Mouse (Mus musculus) intestine, embryonic 14.5 days (tissue): ENCODE measurements at regions not wholly inside any gene's neighbourhood (a gene's known extent, or its start where the extent isn't known, plus 50 kb on each side); places are given as distances from the start of the nearest gene placed in this dataset.

Experiments
- ATAC-seq: fragments of 200-750 bp; cut with Nextera tagmentation; replicated peaks from 2 replicates; pipeline ENCODE4 v1.8.0; 2017; ENCODE audit warnings: low read depth, moderate number of reproducible peaks, moderate TSS enrichment, moderate library complexity; ENCODE audit not compliant: low FRiP score, low TSS enrichment
- DNase-seq: peaks from one replicate; pipeline ENCODE4 v3.0.0-alpha.2; 2018; ENCODE audit warnings: low spot score
- H3K27ac ChIP-seq: fragments of 300-500 bp; sonication (generic); 2 replicates; pipeline ENCODE4 v1.5.1; 2014; ENCODE audit warnings: low read depth, mild to moderate bottlenecking, control low read depth
- H3K27me3 ChIP-seq: fragments of 300-500 bp; sonication (generic); replicated peaks from 2 replicates; pipeline ENCODE4 v1.6.1; 2014; ENCODE audit warnings: low read length, control low read depth; ENCODE audit not compliant: control insufficient read depth, insufficient read depth
- H3K36me3 ChIP-seq: fragments of 300-500 bp; sonication (generic); 2 replicates; pipeline ENCODE4 v1.6.1; 2014; ENCODE audit warnings: low read length, control low read depth; ENCODE audit not compliant: control insufficient read depth, insufficient read depth
- H3K4me1 ChIP-seq: fragments of 300-500 bp; sonication (generic); replicated peaks from 2 replicates; pipeline ENCODE4 v1.6.1; 2014; ENCODE audit warnings: low read length, control low read depth, mixed read lengths; ENCODE audit not compliant: control insufficient read depth, insufficient read depth
- H3K4me2 ChIP-seq: fragments of 300-500 bp; sonication (generic); 2 replicates; pipeline ENCODE4 v1.6.1; 2014; ENCODE audit warnings: low read length
- H3K4me3 ChIP-seq: fragments of 300-500 bp; sonication (generic); 2 replicates; pipeline ENCODE4 v1.5.1; 2014; ENCODE audit warnings: low read depth, low read length, control low read depth, mixed read lengths
- H3K9ac ChIP-seq: fragments of 300-500 bp; sonication (generic); 2 replicates; pipeline ENCODE4 v1.6.1; 2014; ENCODE audit warnings: mild to moderate bottlenecking, low read length
- H3K9me3 ChIP-seq: fragments of 300-500 bp; sonication (generic); 2 replicates; pipeline ENCODE4 v1.6.1; 2016; ENCODE audit warnings: low read length, control low read depth; ENCODE audit not compliant: control insufficient read depth
- WGBS: fragments of 180-500 bp; shearing (Covaris S2); extraction: QIAGEN DNeasy Blood & Tissue Kit; methylation state at CpG from one replicate; pipeline ENCODE4 v1.1.7; 2014; 5-methylcytosine and 5-hydroxymethylcytosine counted together

DNA sequence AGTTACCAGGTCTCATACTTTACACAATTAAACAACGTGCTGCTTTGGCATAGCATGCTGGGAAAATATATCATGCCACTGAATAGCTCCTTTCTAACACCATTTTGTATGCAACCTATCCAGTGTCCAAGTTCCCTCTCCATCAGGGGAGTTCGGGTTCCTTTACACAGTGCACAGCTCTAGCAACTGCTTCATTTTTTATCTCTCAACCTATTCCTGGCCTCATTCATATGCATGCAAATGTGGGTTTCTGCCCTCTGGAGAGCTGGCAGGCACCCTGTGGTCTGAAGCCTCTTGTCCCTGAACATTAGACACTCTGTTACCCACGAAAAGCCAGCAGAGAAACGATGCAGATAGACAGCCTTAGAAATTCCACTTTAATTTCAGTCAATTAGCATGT lies 148.3 kb upstream of the Gap43 start:
- ATAC-seq: no peak
- H3K36me3 ChIP-seq: no peaks in the 10 kb centered on the region
- no peaks in the 10 kb centered on the region for H3K9me3 ChIP-seq
- H3K9ac ChIP-seq: no peak overlapping the region
- H3K4me2 ChIP-seq: no peak overlapping the region
- no peak overlapping the region for H3K27ac ChIP-seq
- H3K4me1 ChIP-seq: no peaks in the 10 kb centered on the region
- no peak for DNase-seq
- H3K4me3 ChIP-seq: no peak overlapping the region
- no peaks in the 10 kb centered on the region for H3K27me3 ChIP-seq
- WGBS: 73% methylated on average over 4 of the region's 4 CpGs

DNA sequence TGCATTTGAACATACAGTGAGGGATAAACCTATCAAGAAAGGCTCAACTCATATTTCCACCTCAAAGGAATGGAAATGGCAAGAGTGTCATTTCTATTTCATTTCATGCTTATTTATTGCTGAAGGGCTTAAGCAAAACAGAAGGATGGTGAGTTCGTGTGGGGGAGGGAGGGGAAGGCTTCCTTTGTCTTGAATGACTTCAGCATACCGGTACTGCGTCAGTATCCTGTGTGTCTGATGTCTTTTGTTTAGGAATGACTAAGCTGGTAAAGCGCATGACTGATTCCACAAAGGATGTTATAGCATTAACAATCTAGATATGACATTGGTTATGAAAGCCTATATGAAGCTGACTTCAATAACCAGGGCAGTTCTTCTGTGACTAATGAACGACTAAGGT lies 139.5 kb upstream of the Gap43 start:
- no peaks in the 10 kb centered on the region for H3K4me1 ChIP-seq
- DNase-seq (no peak), ATAC-seq (no peak)
- no peaks in the 10 kb centered on the region for H3K36me3 ChIP-seq
- no peaks in the 10 kb centered on the region for H3K27me3 ChIP-seq
- no peak overlapping the region for H3K4me2 ChIP-seq
- no peak overlapping the region for H3K27ac ChIP-seq
- no peaks in the 10 kb centered on the region for H3K9me3 ChIP-seq
- H3K4me3 ChIP-seq: no peak overlapping the region
- WGBS: 66% methylated on average over 5 of the region's 5 CpGs
- no peak overlapping the region for H3K9ac ChIP-seq

DNA sequence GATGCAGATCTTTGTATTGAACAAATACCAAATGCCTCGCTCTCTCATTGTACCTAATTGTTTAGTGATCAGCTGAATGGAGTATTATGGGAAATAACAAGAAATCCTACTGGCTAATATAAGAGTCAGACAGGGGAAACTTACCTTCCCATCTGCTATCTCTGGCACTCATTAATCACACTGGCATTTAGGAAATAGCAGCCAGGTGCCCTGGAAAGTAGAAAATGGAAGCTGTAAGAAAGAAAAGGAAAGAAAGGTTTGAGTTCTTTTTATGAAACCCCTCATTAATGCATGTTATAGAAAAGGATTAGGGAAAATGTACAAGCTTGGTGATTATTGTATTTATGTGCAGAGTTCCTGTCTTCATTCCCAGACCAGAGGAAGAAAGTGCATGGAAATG lies 126.5 kb upstream of the Gap43 start:
- no peak for DNase-seq
- WGBS: 91% methylated on average over 1 of the region's 1 CpGs
- no peaks in the 10 kb centered on the region for H3K4me1 ChIP-seq
- H3K4me3 ChIP-seq: no peak overlapping the region
- H3K4me2 ChIP-seq: no peak overlapping the region
- no peaks in the 10 kb centered on the region for H3K9me3 ChIP-seq
- H3K27ac ChIP-seq: no peak overlapping the region
- H3K36me3 ChIP-seq: no peaks in the 10 kb centered on the region
- H3K27me3 ChIP-seq: no peaks in the 10 kb centered on the region
- no peak overlapping the region for H3K9ac ChIP-seq
- no peak for ATAC-seq

GRCm38 (mm10) chr16:42456335-42456984 lies 116.0 kb upstream of the Gap43 start:
- 75% methylated on average over 8 of the region's 8 CpGs for WGBS

GRCm38 (mm10) chr16:42453338-42453737 lies 112.9 kb upstream of the Gap43 start:
- Histone ChIP-seq H3K36me3 (no peaks in the 10 kb centered on the region), H3K9ac (no peak overlapping the region), H3K27ac (no peak overlapping the region), H3K4me3 (no peak overlapping the region), H3K4me2 (no peak overlapping the region), H3K27me3 (no peaks in the 10 kb centered on the region), H3K9me3 (no peaks in the 10 kb centered on the region), H3K4me1 (no peaks in the 10 kb centered on the region)
- no peak for DNase-seq
- WGBS: 47% methylated on average over 5 of the region's 5 CpGs
- no peak for ATAC-seq

More at GRCm38 (mm10) chr16:42456335-42456984, 116.0 kb upstream of the Gap43 start:
- no peak overlapping the region for H3K27ac ChIP-seq
- H3K4me3 ChIP-seq: no peak overlapping the region
- ATAC-seq (no peak), DNase-seq (no peak)
- H3K36me3 ChIP-seq: no peaks in the 10 kb centered on the region
- no peak overlapping the region for H3K4me2 ChIP-seq
- no peaks in the 10 kb centered on the region for H3K27me3 ChIP-seq
- H3K9ac ChIP-seq: no peak overlapping the region
- H3K9me3 ChIP-seq: no peaks in the 10 kb centered on the region
- no peaks in the 10 kb centered on the region for H3K4me1 ChIP-seq

DNA sequence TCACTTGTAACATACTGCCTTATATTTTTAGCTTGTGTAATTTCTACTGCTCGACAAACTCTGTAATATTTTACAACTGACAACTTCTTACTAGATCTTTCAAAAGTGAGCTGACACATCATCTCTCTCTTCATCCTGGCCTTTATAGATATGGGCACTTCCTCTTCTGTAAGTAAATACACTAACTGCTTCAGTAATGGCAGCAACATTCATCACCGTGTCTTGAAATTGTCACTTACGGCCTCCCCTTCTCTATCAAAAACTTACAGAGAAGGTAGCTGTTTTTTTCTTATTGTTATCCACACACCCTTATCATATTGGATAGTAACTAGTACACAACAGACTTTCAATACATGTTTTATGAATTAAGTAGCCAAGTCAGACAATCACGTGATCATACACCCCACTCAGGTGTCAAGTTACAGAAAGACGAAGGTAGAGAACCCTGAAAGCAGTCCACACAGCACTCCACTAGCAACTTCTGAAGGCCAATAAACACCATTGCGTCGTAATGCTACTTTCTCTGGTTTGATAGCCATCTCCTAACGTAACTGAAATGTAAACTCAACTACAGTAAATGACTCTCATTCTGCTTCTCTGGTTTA lies 109.5 kb upstream of the Gap43 start:
- no peak for DNase-seq
- WGBS: 76% methylated on average over 8 of the region's 8 CpGs
- H3K27ac ChIP-seq: no peak overlapping the region
- H3K4me2 ChIP-seq: no peak overlapping the region
- ATAC-seq: no peak
- no peaks in the 10 kb centered on the region for H3K36me3 ChIP-seq
- no peaks in the 10 kb centered on the region for H3K9me3 ChIP-seq
- no peaks in the 10 kb centered on the region for H3K27me3 ChIP-seq
- no peak overlapping the region for H3K9ac ChIP-seq
- no peaks in the 10 kb centered on the region for H3K4me1 ChIP-seq
- H3K4me3 ChIP-seq: no peak overlapping the region

DNA sequence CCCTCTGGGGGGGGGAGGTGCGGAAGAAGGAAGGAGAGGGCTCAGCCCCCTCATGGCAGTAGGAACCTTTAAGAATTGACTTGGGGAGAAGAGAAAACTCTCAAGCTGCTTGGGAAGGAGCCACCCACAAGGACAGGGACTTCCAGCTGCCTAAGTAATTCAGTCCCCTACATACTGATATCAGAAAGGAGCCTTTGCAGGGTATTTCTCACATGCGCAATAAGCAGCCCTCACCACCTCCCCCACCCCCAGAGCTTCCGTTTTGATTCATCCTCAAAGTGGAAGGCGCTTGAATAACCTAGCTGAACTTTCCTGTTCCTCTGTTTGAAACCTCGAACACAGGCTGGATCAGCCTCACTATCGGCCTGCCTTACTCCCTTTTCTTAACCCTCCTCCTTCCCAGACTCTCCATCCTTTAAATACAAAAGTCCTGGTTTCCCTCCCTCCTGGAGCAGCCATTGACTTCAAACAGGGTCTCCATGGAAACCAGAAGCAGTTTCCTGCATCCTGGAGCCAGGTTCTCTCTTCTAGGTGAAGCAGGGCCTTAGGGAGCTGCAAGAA lies 104.5 kb upstream of the Gap43 start:
- Histone ChIP-seq H3K9me3 (no peaks in the 10 kb centered on the region), H3K9ac (no peak overlapping the region), H3K27me3 (no peaks in the 10 kb centered on the region), H3K4me2 (peak overlapping the region; percentile 21), H3K27ac (no peak overlapping the region), H3K4me3 (no peak overlapping the region), H3K4me1 (no peaks in the 10 kb centered on the region; the same call in 1 of the 2 replicates), H3K36me3 (no peaks in the 10 kb centered on the region)
- 33% methylated on average over 6 of the region's 6 CpGs for WGBS
- no peak for ATAC-seq
- no peak for DNase-seq

GRCm38 (mm10) chr16:42444408-42444862 lies 104.0 kb upstream of the Gap43 start:
- Histone ChIP-seq H3K4me1 (no peaks in the 10 kb centered on the region; the same call in 1 of the 2 replicates), H3K36me3 (no peaks in the 10 kb centered on the region), H3K9me3 (no peaks in the 10 kb centered on the region), H3K27ac (no peak overlapping the region), H3K4me3 (no peak overlapping the region), H3K27me3 (no peaks in the 10 kb centered on the region), H3K4me2 (peak overlapping the region; percentile 21), H3K9ac (no peak overlapping the region)
- no peak for DNase-seq
- 43% methylated on average over 10 of the region's 10 CpGs for WGBS
- ATAC-seq: no peak

- no peak for ATAC-seq
- H3K9me3 ChIP-seq: no peaks in the 10 kb centered on the region
- no peak overlapping the region for H3K4me3 ChIP-seq
- no peak overlapping the region for H3K27ac ChIP-seq
- WGBS: 37% methylated on average over 4 of the region's 4 CpGs
- H3K4me2 ChIP-seq: no peak overlapping the region
- H3K9ac ChIP-seq: no peak overlapping the region
- H3K36me3 ChIP-seq: no peaks in the 10 kb centered on the region
- H3K4me1 ChIP-seq: no peaks in the 10 kb centered on the region; the same call in 1 of the 2 replicates
- H3K27me3 ChIP-seq: no peaks in the 10 kb centered on the region
- no peak for DNase-seq
Measured at GRCm38 (mm10) chr16:42440822-42441221, 100.4 kb upstream of the Gap43 start.
